Mouse (Mus musculus) forebrain, postnatal 0 days (tissue): Measurements from ENCODE around the gene Vkorc1. TPM values are rescaled to one million over a fixed set of nuclear protein-coding genes. Genes with fewer than 3 reads are reported as not detected.

Experiments
- ATAC-seq: fragments of 200-750 bp; cut with Nextera tagmentation; 2 replicates; pipeline ENCODE4 v1.8.0; 2017; ENCODE audit warnings: mild to moderate bottlenecking, moderate library complexity
- DNase-seq: peaks from one replicate; pipeline ENCODE4 v3.0.0-alpha.2; 2015
- H3K27ac ChIP-seq: fragments of 300-500 bp; sonication (generic); 2 replicates; pipeline ENCODE4 v1.5.1; 2014; ENCODE audit warnings: low read depth, mild to moderate bottlenecking, antibody characterized with exemption, low read length, moderate library complexity, mixed read lengths
- H3K27me3 ChIP-seq: fragments of 300-500 bp; sonication (generic); 2 replicates; pipeline ENCODE4 v1.6.1; 2014; ENCODE audit warnings: mild to moderate bottlenecking, low read length, mixed read lengths; ENCODE audit not compliant: insufficient read depth
- H3K36me3 ChIP-seq: fragments of 300-500 bp; sonication (generic); 2 replicates; pipeline ENCODE4 v1.6.1; 2014; ENCODE audit warnings: mild to moderate bottlenecking, moderate library complexity; ENCODE audit not compliant: insufficient read depth
- H3K4me1 ChIP-seq: fragments of 300-500 bp; sonication (generic); 2 replicates; pipeline ENCODE4 v1.6.1; 2014; ENCODE audit warnings: antibody characterized with exemption; ENCODE audit not compliant: insufficient read depth
- H3K4me2 ChIP-seq: fragments of 300-500 bp; sonication (generic); 2 replicates; pipeline ENCODE4 v1.6.1; 2014; ENCODE audit warnings: low read depth, mild to moderate bottlenecking, moderate library complexity
- H3K4me3 ChIP-seq: fragments of 300-500 bp; sonication (generic); 2 replicates; pipeline ENCODE4 v1.5.1; 2014; ENCODE audit warnings: low read depth, low read length, mixed read lengths
- H3K9ac ChIP-seq: fragments of 300-500 bp; sonication (generic); 2 replicates; pipeline ENCODE4 v1.6.1; 2014; ENCODE audit warnings: mild to moderate bottlenecking
- H3K9me3 ChIP-seq: fragments of 300-500 bp; sonication (generic); 2 replicates; pipeline ENCODE4 v1.6.1; 2016; ENCODE audit warnings: low read length
- CTCF ChIP-seq: sonication (generic); IDR thresholded peaks from 2 replicates; pipeline ENCODE4 v1.5.1; 2016; ENCODE audit warnings: antibody characterized with exemption, control low read depth, low read depth
- WGBS: fragments of 180-500 bp; shearing (Covaris S2); extraction: QIAGEN DNeasy Blood & Tissue Kit; methylation state at CpG from one replicate; pipeline ENCODE4 v1.1.7; 2014; 5-methylcytosine and 5-hydroxymethylcytosine counted together
- polyA plus RNA-seq: library from polyadenylated mRNA; unstranded; fragments of >200 nt; fragmentation: Nextera tagmentation; extraction: Ambion mirVana; gene quantifications from 2 replicates; pipeline ENCODE4 v1.2.1, GENCODE M21; 2015
- total RNA-seq: library from RNA; depleted of rRNA; stranded (reverse); fragments of >200 nt; gene quantifications from 2 replicates; pipeline ENCODE4 v1.2.3, GENCODE M21; 2014

Gene Vkorc1
- total and polyA plus RNA-seq, 2 experiments from 2014 or later: 28.0 to 69.4 TPM

- Histone ChIP-seq H3K4me3 (peak within 1 kb of the TSS; percentile 98), H3K36me3 (peaks cover 35% of the 10 kb centered on the region), H3K27me3 (no peaks in the 10 kb centered on the region), H3K4me1 (peaks cover 12% of the 10 kb centered on the region), H3K9ac (peak within 1 kb of the TSS; percentile 97), H3K4me2 (peak within 1 kb of the TSS; percentile 66), H3K27ac (peak within 1 kb of the TSS; percentile 99), H3K9me3 (no peaks in the 10 kb centered on the region)
- TF ChIP-seq CTCF: no peak
- WGBS: 1% methylated on average over 60 of the region's 60 CpGs
- ATAC-seq (peak; percentile 65), DNase-seq (peak; percentile 96)
These were observed 18.7 kb downstream of the Vkorc1 start, which contains the start of gene Zfp668 for GRCm38 (mm10) chr7:127876467-127877348. Zfp668 (minus strand) TSS chr7:127876828.

GRCm38 (mm10) chr7:127876041-127876466, 19.4 kb downstream of the Vkorc1 start, which contains the start of gene Zfp646:
Zfp646 (plus strand) TSS chr7:127876221.
- 4% methylated on average over 40 of the region's 41 CpGs for WGBS
- Histone ChIP-seq H3K4me2 (peak within 1 kb of the TSS; percentile 66), H3K9me3 (no peaks in the 10 kb centered on the region), H3K36me3 (peaks cover 28% of the 10 kb centered on the region), H3K27ac (peak within 1 kb of the TSS; percentile 99), H3K4me3 (peak within 1 kb of the TSS; percentile 98), H3K4me1 (peaks cover 12% of the 10 kb centered on the region), H3K27me3 (no peaks in the 10 kb centered on the region), H3K9ac (peak within 1 kb of the TSS; percentile 97)
- TF ChIP-seq CTCF: no peak
- DNase-seq (peak; percentile 93), ATAC-seq (peak; percentile 89)

DNA sequence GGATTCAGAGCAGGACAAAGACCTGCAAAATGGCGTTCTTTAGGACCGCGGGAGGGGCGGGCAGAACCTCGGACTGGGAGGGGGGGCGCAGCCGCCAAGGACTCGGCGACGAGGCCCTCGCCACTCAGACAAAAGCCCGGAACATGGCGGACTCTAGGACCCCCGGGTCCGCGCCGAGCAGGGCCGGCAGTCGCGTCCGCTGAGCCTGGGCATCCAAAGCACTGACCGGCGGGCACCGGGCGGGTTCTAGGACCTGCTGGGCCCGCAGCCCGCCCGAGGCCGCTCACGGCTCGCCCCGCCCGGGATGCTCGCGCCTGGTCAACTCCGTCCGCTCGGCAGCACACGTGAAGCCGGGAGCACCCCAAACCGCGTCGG, 19.8 kb downstream of the Vkorc1 start:
- H3K9ac ChIP-seq: peak overlapping the region; percentile 97
- DNase-seq (peak; percentile 97), ATAC-seq (peak; percentile 94)
- TF ChIP-seq CTCF: no peak
- H3K27me3 ChIP-seq: no peaks in the 10 kb centered on the region
- peaks cover 25% of the 10 kb centered on the region for H3K36me3 ChIP-seq
- no peaks in the 10 kb centered on the region for H3K9me3 ChIP-seq
- WGBS: 5% methylated on average over 40 of the region's 43 CpGs
- peaks cover 12% of the 10 kb centered on the region for H3K4me1 ChIP-seq
- H3K4me3 ChIP-seq: peak overlapping the region; percentile 98
- H3K27ac ChIP-seq: peak overlapping the region; percentile 99
- peak overlapping the region; percentile 66 for H3K4me2 ChIP-seq

- peak; percentile 21 for ATAC-seq
- H3K4me2 ChIP-seq: peak overlapping the region; percentile 66
- peaks cover 12% of the 10 kb centered on the region for H3K4me1 ChIP-seq
- peaks cover 21% of the 10 kb centered on the region for H3K36me3 ChIP-seq
- H3K27ac ChIP-seq: peak overlapping the region; percentile 99
- H3K9me3 ChIP-seq: no peaks in the 10 kb centered on the region
- H3K9ac ChIP-seq: peak overlapping the region; percentile 97
- H3K27me3 ChIP-seq: no peaks in the 10 kb centered on the region
- peak overlapping the region; percentile 98 for H3K4me3 ChIP-seq
- 5% methylated on average over 20 of the region's 20 CpGs for WGBS
- TF ChIP-seq CTCF: no peak
- no peak for DNase-seq
These were observed 20.4 kb downstream of the Vkorc1 start for GRCm38 (mm10) chr7:127874812-127875626.

- H3K4me1 ChIP-seq: peaks cover 12% of the 10 kb centered on the region
- DNase-seq: no peak
- no peak overlapping the region for H3K4me2 ChIP-seq
- WGBS: 82% methylated on average over 5 of the region's 5 CpGs
- peak; percentile 50 for TF ChIP-seq CTCF
- no peak overlapping the region for H3K27ac ChIP-seq
- no peaks in the 10 kb centered on the region for H3K9me3 ChIP-seq
- peaks cover 31% of the 10 kb centered on the region for H3K36me3 ChIP-seq
- no peak overlapping the region for H3K9ac ChIP-seq
- no peaks in the 10 kb centered on the region for H3K27me3 ChIP-seq
- H3K4me3 ChIP-seq: no peak overlapping the region
- ATAC-seq: no peak
These were observed 25.1 kb downstream of the Vkorc1 start for GRCm38 (mm10) chr7:127870136-127870821.

DNA sequence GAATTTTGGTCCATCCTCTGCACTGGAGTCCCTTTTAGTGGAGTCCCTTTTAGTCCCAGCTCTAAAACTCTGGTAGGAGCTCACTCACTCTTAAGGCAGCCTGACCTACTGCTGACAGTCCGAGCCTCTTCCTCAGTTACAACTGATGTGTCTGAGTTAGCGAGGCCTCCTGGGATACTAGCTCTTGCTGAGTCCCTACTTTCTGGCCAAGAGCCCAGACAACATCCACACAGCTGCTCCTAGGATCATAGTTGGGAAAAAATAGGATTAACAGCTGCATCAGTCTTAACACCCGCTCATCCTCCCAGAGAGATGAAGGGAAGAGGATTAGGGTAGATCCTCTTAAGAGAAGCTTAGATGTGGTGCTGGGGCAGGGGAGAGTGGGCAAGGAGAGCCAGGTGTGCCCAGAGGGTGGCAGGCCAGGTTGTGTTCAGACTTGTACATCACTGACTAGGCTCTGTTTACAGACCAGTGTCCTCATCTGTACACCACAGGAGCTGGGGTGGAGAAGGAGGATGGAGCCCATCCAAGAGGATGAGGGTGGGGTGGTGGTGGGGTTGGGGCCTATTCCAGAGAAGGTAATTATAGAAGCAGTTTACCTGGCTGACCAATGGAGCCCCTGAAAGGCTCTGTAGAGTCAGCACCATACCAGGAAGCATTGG, 26.1 kb downstream of the Vkorc1 start:
- peaks cover 8% of the 10 kb centered on the region for H3K4me1 ChIP-seq
- 61% methylated on average over 3 of the region's 3 CpGs for WGBS
- no peak overlapping the region for H3K4me2 ChIP-seq
- no peak overlapping the region for H3K9ac ChIP-seq
- no peak overlapping the region for H3K4me3 ChIP-seq
- no peaks in the 10 kb centered on the region for H3K9me3 ChIP-seq
- DNase-seq (peak; percentile 10), ATAC-seq (peak; percentile 25; the same call in 1 of the 2 replicates)
- no peaks in the 10 kb centered on the region for H3K27me3 ChIP-seq
- TF ChIP-seq CTCF: no peak
- H3K27ac ChIP-seq: 0 out of 2 replicates have a peak overlapping the region, but pooled peaks have one; percentile 10
- peaks cover 37% of the 10 kb centered on the region for H3K36me3 ChIP-seq
